Mouse (Mus musculus) cerebellum, adult 2 months (tissue): ENCODE data around the gene Lsamp.

Experiments used
- CTCF ChIP-seq: fragments of 200-500 bp; IDR thresholded peaks from 2 replicates; pipeline ENCODE4 v1.5.1; 2011; ENCODE audit warnings: low read depth, mild to moderate bottlenecking, control low read depth, low read length, moderate library complexity, borderline replicate concordance; ENCODE audit not compliant: insufficient read depth
- POLR2A ChIP-seq: fragments of 200-500 bp; IDR thresholded peaks from 2 replicates; pipeline ENCODE4 v1.6.1; 2011; ENCODE audit warnings: low read length, control low read depth, borderline replicate concordance; ENCODE audit not compliant: insufficient read depth

GRCm38 (mm10) chr16:41090092-41090491, 1105.9 kb downstream of the Lsamp start:
- no peak for TF ChIP-seq POLR2A
- TF ChIP-seq CTCF: no peak
